Mouse (Mus musculus): Measurements from ENCODE around the gene Etfbkmt.

DNA sequence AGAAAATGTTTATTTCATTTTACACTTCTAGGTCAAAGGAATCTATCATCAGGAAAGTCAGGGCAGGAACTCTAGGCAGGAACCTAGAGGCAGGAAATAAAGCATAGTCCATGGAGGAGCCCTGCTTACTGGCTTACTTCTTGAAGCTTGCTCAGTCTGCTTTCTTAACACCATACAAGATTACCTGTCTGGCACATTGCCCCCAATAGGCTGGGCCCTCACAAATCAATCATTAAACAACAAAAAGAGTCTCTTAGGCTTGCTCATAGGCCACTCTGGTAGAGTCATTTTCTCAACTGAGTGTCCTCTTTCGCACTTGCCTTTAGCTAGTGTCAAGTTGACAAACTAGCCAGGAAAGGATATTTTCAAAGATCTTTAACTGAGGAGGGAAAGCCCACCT lies 5.5 kb downstream of the Etfbkmt start:
- TF ChIP-seq ZC3H11A (IDR thresholded peaks at IDR 0.05; ENCODE audit: borderline replicate concordance, low read depth, low read length): no peak
- TF ChIP-seq MAFK (IDR thresholded peaks at IDR 0.05; ENCODE audit: insufficient read depth, low read depth, low read length): no peak
- no peak for TF ChIP-seq ZNF384 (IDR thresholded peaks at IDR 0.05; ENCODE audit: low read depth, low read length)
- TF ChIP-seq HCFC1 (IDR thresholded peaks at IDR 0.05; ENCODE audit: borderline replicate concordance, insufficient read depth, low read length): no peak
- no peak for TF ChIP-seq CHD2 (IDR thresholded peaks at IDR 0.05; ENCODE audit: low read depth, low read length)
